Mouse (Mus musculus): ENCODE measurements around the gene Mphosph6.

Gene Mphosph6

GRCm38 (mm10) chr8:117801443-117802298 lies at the start of gene Mphosph6:
Mphosph6 (minus strand) TSS chr8:117801943.
- peak; percentile 99 for DNase-seq (ENCODE audit: low spot score)

GRCm38 (mm10) chr8:117850420-117850819 lies 48.7 kb upstream of the Mphosph6 start:
- DNase-seq (ENCODE audit: low spot score): no peak

- DNase-seq (ENCODE audit: low spot score): no peak
Observed at GRCm38 (mm10) chr8:117847865-117848264, 46.1 kb upstream of the Mphosph6 start.

DNA sequence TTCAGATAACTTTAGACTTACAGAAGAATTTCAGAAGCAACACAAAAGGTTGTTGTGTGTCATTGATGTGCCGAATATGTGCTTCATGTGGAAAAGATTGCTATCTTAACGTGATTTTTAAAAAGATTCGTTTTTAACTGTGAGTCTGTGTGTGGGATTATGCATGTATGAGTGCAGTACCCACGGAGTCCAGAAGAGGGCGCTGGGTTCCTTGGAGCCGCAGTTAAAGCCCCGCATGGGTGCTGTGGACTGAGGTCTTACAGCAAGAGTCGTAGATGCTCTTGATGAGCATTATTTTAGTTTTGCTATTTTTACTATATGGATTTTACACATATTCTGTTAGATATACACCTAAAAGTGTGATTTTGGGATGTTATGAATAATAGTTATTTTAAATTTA lies 42.0 kb upstream of the Mphosph6 start:
- no peak for DNase-seq (ENCODE audit: low spot score)

DNA sequence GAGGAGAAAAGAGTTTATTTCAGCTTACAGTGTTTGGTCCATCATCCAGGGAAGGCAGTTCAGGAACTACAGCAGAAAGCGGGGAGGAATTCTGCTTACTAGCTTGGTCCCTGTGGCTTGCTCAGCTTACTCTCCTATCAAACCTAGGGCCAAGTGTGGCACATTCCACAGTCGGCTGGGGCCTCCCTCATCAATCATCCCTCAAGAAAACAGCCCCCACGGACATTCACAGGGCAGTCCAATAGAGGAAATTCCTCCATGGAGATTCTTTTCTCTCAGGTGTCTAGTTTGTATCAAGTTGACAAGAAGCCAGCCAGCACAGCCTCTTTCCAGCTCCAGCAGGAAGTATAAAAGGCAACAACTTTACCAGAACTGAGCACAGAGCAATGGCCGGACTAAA lies 11.8 kb upstream of the Mphosph6 start:
- peak; percentile 19 for DNase-seq (ENCODE audit: low spot score)

- no peak for DNase-seq (ENCODE audit: low spot score)
Observed at GRCm38 (mm10) chr8:117810676-117811075, 8.9 kb upstream of the Mphosph6 start.

GRCm38 (mm10) chr8:117805419-117805818 lies 3.7 kb upstream of the Mphosph6 start:
- no peak for DNase-seq (ENCODE audit: low spot score)

- DNase-seq (ENCODE audit: low spot score): no peak
Observed at GRCm38 (mm10) chr8:117802299-117802689, 551 bp upstream of the Mphosph6 start.

GRCm38 (mm10) chr8:117798066-117798465 lies 3.7 kb downstream of the Mphosph6 start:
- DNase-seq (ENCODE audit: low spot score): no peak

DNA sequence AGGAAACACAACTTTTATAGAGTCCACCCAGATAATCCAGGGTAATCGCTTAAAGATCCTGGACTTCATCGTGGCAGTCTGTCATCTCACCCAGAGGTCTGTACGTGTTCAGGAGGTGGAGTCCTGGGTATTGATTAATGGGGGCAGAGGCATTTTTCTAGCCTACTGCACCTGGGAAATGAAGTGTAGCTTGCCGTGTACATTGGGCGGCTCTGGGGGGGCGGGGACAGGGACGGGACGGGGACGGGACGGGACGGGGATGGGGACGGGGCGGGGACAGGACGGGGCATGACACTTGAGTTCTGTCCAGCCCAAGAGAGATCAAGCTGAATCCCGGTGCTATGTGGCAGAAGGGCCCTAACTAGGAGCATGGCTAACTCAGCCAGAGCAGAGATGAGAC lies 5.3 kb downstream of the Mphosph6 start:
- DNase-seq (ENCODE audit: low spot score): no peak

DNA sequence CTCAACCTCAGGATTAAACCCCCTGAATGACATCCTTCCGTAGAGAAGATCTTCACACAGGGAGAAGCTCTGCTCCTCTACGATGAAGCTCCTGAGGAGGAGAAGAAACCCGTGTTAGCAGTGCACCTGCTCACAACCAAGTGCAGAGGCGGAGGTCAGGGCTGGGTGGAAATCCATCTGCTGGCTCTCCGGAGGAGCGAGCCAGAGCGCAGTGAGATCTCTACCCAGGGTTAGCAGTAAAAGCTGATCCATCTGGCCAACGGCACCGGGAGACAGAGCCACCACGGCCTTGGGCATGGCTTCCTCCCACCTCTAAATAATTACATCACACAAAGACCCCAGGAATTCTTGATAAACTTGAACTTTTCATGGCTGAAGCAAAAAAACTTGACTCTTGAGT lies 7.2 kb downstream of the Mphosph6 start:
- no peak for DNase-seq (ENCODE audit: low spot score)

DNA sequence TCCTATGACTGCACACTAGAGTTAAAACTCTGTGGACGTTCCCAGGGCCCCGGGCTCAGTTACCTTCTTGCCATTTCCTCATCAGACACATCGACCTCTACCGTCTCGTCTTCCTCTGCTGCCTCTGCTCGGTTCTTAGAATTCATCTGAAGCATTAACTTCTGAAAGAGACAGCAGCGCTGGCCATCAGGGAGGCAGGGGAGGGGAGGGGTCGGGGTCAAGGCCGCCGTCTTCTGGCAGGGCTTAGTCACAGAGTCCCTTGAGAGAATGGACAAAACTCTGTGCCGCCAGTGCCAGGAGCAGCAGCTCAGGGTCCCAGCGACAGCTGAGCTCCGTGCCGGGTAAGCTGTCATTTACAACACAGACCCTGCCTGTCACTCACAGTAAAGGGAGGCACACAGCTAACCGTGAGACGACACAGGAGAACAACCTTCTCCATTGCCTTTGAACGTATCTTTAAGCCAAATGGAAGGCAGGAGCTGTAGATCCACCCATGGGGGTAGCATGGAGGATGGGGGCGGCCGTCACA lies 9.1 kb downstream of the Mphosph6 start:
- DNase-seq (ENCODE audit: low spot score): no peak

DNA sequence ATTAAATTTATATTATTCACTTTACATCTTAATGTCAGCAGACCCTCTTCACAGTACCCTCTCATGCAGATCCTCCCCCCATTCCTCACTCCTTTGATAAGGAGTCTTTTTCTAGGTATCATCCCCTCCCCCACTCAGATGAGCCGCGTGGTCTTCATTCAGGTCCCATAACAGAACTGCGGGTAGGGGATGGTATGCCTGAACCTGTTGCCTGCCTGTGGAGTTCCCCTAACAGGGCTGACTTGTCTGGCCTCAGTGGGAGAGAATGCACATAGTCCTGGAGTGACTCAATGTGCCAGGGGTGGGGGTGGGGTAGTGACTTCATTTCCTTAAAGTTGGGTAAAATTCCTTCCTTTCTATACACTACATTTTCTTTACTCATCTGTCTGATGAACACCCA lies 15.3 kb downstream of the Mphosph6 start:
- no peak for DNase-seq (ENCODE audit: low spot score)

DNA sequence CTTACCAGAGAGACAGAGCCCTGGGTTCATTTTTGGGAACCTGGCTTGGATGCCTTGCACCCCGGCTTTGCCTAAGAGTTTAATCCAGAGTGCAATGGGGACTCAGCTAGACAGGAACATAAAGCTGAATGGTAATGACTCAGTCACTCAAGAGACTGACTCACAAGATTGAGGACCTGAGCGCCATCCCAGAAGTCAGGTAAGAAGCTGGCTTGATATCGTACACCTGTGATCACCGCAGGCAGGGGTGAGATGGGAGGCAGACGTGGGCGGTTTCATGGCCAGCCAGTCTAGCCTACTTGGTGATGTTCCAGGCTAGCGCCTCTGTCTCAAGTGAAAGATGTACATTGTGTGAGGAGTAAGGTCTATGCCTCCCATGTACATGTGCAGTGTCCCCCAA lies 18.7 kb downstream of the Mphosph6 start:
- no peak for DNase-seq (ENCODE audit: low spot score)

- DNase-seq (ENCODE audit: low spot score): no peak
Observed at GRCm38 (mm10) chr8:117781375-117782129, 20.2 kb downstream of the Mphosph6 start.

GRCm38 (mm10) chr8:117779344-117779743 lies 22.4 kb downstream of the Mphosph6 start:
- no peak for DNase-seq (ENCODE audit: low spot score)

DNA sequence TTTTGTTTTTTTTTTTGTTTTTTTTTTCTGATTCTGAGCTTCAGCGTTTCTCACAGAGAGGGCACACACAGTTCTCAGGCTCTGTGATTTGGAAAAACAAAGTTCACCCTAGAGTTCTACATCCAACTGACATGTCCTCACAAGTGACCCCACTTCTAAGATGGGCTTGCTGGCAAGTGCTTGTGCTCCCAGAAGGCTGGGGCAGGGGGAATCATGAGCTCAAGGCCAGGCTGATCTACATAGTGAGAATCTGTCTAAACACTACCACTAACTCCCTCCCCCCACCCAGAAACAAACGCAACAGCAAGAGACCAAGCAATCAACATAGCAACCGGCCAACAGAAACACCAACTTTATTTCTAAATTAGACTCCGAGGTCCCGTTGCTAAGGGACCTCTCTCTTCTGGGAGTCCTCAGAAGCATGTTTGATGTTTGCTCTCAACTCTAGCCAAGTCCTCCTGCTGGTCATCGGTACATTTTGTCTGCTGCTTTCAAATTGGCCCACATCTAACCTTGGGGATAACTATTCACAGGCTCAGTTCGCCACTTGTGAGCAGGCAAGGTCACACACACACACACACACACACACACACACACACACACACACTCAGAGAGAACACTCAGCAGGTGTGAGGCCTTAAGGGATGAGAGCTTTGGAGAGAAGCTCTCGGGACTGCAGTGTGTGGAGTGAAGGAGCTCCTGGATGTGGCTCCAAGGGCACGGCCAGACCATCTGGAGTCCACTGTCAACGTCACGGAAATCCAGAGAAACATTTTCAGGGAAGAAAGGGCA lies 23.0 kb downstream of the Mphosph6 start:
- DNase-seq (ENCODE audit: low spot score): no peak

DNA sequence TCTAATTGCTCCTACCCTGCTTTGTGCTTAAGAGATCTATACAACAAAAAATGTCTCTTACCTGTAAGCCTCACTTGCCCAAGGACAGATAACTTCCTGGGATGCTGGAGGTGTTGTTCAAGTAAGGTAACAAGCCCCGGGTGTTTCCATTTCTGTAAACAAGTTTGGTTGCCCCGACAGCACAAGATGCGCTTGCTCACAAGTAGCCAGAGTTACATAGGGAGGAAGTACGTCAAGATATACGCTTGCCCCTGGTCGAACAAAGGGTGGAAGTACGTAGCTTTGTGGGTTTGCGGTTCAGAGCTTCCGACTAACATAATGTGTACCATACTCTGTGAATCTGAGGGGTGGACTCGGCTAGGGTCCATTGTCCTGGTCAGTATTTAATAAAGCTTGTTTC lies 25.7 kb downstream of the Mphosph6 start:
- no peak for DNase-seq (ENCODE audit: low spot score)

DNA sequence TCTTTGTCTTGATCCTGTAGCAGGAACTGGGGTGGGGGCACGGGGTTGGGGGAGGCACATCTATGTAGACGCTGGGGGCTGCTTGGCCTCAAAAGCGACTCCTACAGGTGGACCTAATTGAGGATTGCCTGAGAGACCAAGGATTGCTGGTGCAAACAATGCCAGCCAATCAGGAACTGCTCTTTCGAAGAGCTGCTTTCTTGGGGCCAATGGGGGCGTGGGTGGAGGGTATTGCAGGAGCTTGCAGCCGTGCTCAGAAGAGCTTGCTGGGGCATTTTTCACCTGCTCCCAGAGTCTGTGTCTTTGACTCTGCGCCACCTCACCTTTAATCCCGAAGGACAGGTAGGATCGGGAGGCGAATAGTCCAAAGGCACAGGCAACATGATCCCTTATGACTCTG lies 26.1 kb downstream of the Mphosph6 start:
- DNase-seq (ENCODE audit: low spot score): no peak

- no peak for DNase-seq (ENCODE audit: low spot score)
Observed at GRCm38 (mm10) chr8:117772597-117772996, 29.1 kb downstream of the Mphosph6 start.

- peak; percentile 70 for DNase-seq (ENCODE audit: low spot score)
Observed at GRCm38 (mm10) chr8:117772126-117772525, 29.6 kb downstream of the Mphosph6 start.

- no peak for DNase-seq (ENCODE audit: low spot score)
Observed at GRCm38 (mm10) chr8:117771115-117771836, 30.5 kb downstream of the Mphosph6 start.

Measured in embryo, embryonic 10.5 days (tissue).